Mouse (Mus musculus) hindbrain, embryonic 14.5 days (tissue): ENCODE measurements around the gene Pdia2. TPM values are rescaled to one million over a fixed set of nuclear protein-coding genes. Genes with fewer than 3 reads are reported as not detected.
"Not testable (repeated sequence)": the region's sequence is repeated elsewhere in the genome, so short reads cannot be mapped to it uniquely, and the experiment has no call there.

Experiments used
- ATAC-seq: fragments of 200-750 bp; cut with Nextera tagmentation; 2 replicates; pipeline ENCODE4 v1.8.0; 2017; ENCODE audit warnings: moderate number of reproducible peaks, mild to moderate bottlenecking, moderate TSS enrichment, moderate library complexity; ENCODE audit not compliant: low FRiP score
- DNase-seq: peaks from one replicate; pipeline ENCODE4 v3.0.0-alpha.2; 2015; ENCODE audit warnings: low spot score
- H3K27ac ChIP-seq: fragments of 300-500 bp; sonication (generic); 2 replicates; pipeline ENCODE4 v1.5.1; 2014; ENCODE audit warnings: mild to moderate bottlenecking, moderate library complexity
- H3K27me3 ChIP-seq: fragments of 300-500 bp; sonication (generic); 2 replicates; pipeline ENCODE4 v1.6.1; 2014; ENCODE audit warnings: mild to moderate bottlenecking, low read length, mixed read lengths; ENCODE audit not compliant: control insufficient read depth, insufficient read depth
- H3K36me3 ChIP-seq: fragments of 300-500 bp; sonication (generic); replicated peaks from 2 replicates; pipeline ENCODE4 v1.6.1; 2014; ENCODE audit not compliant: control insufficient read depth, insufficient read depth
- H3K4me1 ChIP-seq: fragments of 300-500 bp; sonication (generic); replicated peaks from 2 replicates; pipeline ENCODE4 v1.6.1; 2014; ENCODE audit warnings: antibody characterized with exemption, low read length, mixed read lengths; ENCODE audit not compliant: control insufficient read depth, insufficient read depth
- H3K4me2 ChIP-seq: fragments of 300-500 bp; sonication (generic); replicated peaks from 2 replicates; pipeline ENCODE4 v1.6.1; 2014; ENCODE audit warnings: mild to moderate bottlenecking, moderate library complexity
- H3K4me3 ChIP-seq: fragments of 300-500 bp; sonication (generic); replicated peaks from 2 replicates; pipeline ENCODE4 v1.5.1; 2014; ENCODE audit warnings: mild to moderate bottlenecking, low read length
- H3K9ac ChIP-seq: fragments of 300-500 bp; sonication (generic); 2 replicates; pipeline ENCODE4 v1.6.1; 2014
- H3K9me3 ChIP-seq: fragments of 300-500 bp; sonication (generic); 2 replicates; pipeline ENCODE4 v1.6.1; 2016; ENCODE audit warnings: low read length; ENCODE audit not compliant: control insufficient read depth
- WGBS: fragments of 180-500 bp; shearing (Covaris S2); extraction: QIAGEN DNeasy Blood & Tissue Kit; methylation state at CpG from one replicate; pipeline ENCODE4 v1.1.7; 2014; 5-methylcytosine and 5-hydroxymethylcytosine counted together
- polyA plus RNA-seq: library from polyadenylated mRNA; unstranded; fragments of >200 nt; fragmentation: Nextera tagmentation; extraction: Ambion mirVana; gene quantifications from 2 replicates; pipeline ENCODE4 v1.2.1, GENCODE M21; 2014

Pdia2 gene
- polyA plus RNA-seq, 1 experiment from 2014 or later, result 0.28 TPM

- ATAC-seq (no peak), DNase-seq (no peak)
- Histone ChIP-seq H3K9ac (no peak overlapping the region), H3K4me1 (no peaks in the 10 kb centered on the region), H3K4me2 (no peak overlapping the region), H3K9me3 (no peaks in the 10 kb centered on the region), H3K4me3 (no peak overlapping the region), H3K27ac (no peak overlapping the region), H3K36me3 (peaks cover 62% of the 10 kb centered on the region), H3K27me3 (no peaks in the 10 kb centered on the region)
- WGBS, result 96% methylated on average over 3 of the region's 3 CpGs
These were observed 17.7 kb downstream of the Pdia2 start for GRCm38 (mm10) chr17:26181179-26181578.

- no peaks in the 10 kb centered on the region for H3K4me1 ChIP-seq
- H3K4me3 ChIP-seq, result no peak overlapping the region
- H3K36me3 ChIP-seq, result peaks cover 59% of the 10 kb centered on the region
These were observed 20.3 kb downstream of the Pdia2 start for GRCm38 (mm10) chr17:26178611-26179010.

GRCm38 (mm10) chr17:26175248-26175647, 23.6 kb downstream of the Pdia2 start:
- not testable (repeated sequence) for DNase-seq, H3K4me1 ChIP-seq, H3K27me3 ChIP-seq, ATAC-seq, H3K9ac ChIP-seq, H3K9me3 ChIP-seq, H3K4me2 ChIP-seq, H3K27ac ChIP-seq, H3K4me3 ChIP-seq
- peaks cover 42% of the 10 kb centered on the region for H3K36me3 ChIP-seq
- WGBS, result 89% methylated on average over 2 of the region's 2 CpGs

More at GRCm38 (mm10) chr17:26178611-26179010, 20.3 kb downstream of the Pdia2 start:
- H3K27ac ChIP-seq, result no peak overlapping the region
- no peak for DNase-seq
- H3K4me2 ChIP-seq, result no peak overlapping the region
- no peak for ATAC-seq
- H3K9ac ChIP-seq, result no peak overlapping the region
- no peaks in the 10 kb centered on the region for H3K27me3 ChIP-seq
- no peaks in the 10 kb centered on the region for H3K9me3 ChIP-seq

GRCm38 (mm10) chr17:26168039-26168438, 30.8 kb downstream of the Pdia2 start:
- H3K27me3 ChIP-seq, result no peaks in the 10 kb centered on the region
- H3K4me3 ChIP-seq, result no peak overlapping the region
- DNase-seq (no peak), ATAC-seq (no peak)
- no peaks in the 10 kb centered on the region for H3K36me3 ChIP-seq
- no peaks in the 10 kb centered on the region for H3K9me3 ChIP-seq
- WGBS, result 96% methylated on average over 2 of the region's 2 CpGs
- H3K9ac ChIP-seq, result no peak overlapping the region
- no peaks in the 10 kb centered on the region for H3K4me1 ChIP-seq
- H3K4me2 ChIP-seq, result no peak overlapping the region
- H3K27ac ChIP-seq, result no peak overlapping the region

- WGBS, result 94% methylated on average over 1 of the region's 1 CpGs
- Histone ChIP-seq H3K27me3 (no peaks in the 10 kb centered on the region), H3K36me3 (no peaks in the 10 kb centered on the region), H3K4me2 (no peak overlapping the region), H3K4me3 (no peak overlapping the region), H3K27ac (no peak overlapping the region), H3K9me3 (no peaks in the 10 kb centered on the region), H3K9ac (no peak overlapping the region), H3K4me1 (no peaks in the 10 kb centered on the region)
- DNase-seq (no peak), ATAC-seq (no peak)
These were observed 36.2 kb downstream of the Pdia2 start for GRCm38 (mm10) chr17:26162736-26163135.

GRCm38 (mm10) chr17:26151886-26152630, 46.8 kb downstream of the Pdia2 start:
- no peak overlapping the region for H3K27ac ChIP-seq
- no peak overlapping the region for H3K9ac ChIP-seq
- H3K4me2 ChIP-seq, result no peak overlapping the region
- H3K27me3 ChIP-seq, result no peaks in the 10 kb centered on the region
- ATAC-seq (no peak), DNase-seq (no peak)
- no peaks in the 10 kb centered on the region for H3K9me3 ChIP-seq
- 93% methylated on average over 2 of the region's 2 CpGs for WGBS
- H3K36me3 ChIP-seq, result peaks cover 29% of the 10 kb centered on the region
- H3K4me3 ChIP-seq, result no peak overlapping the region
- no peaks in the 10 kb centered on the region for H3K4me1 ChIP-seq

- Histone ChIP-seq H3K4me3 (no peak overlapping the region), H3K9me3 (no peaks in the 10 kb centered on the region), H3K4me1 (no peaks in the 10 kb centered on the region), H3K36me3 (peaks cover 51% of the 10 kb centered on the region), H3K27me3 (no peaks in the 10 kb centered on the region), H3K9ac (no peak overlapping the region), H3K27ac (no peak overlapping the region), H3K4me2 (no peak overlapping the region)
- ATAC-seq (no peak), DNase-seq (no peak)
- WGBS, result 80% methylated on average over 2 of the region's 2 CpGs
These were observed 49.8 kb downstream of the Pdia2 start for GRCm38 (mm10) chr17:26149056-26149455.

Other genes with a start within 250 kb of the Pdia2 start
- 0.44 and 1.8 TPM in 2 replicates for gene A930017K11Rik, start 246.5 kb downstream of the Pdia2 start, polyA plus RNA-seq
- 21.5 and 27.5 TPM in 2 replicates for gene Capn15, start 213.3 kb downstream of the Pdia2 start, polyA plus RNA-seq
- gene Rab11fip3, start 129.5 kb downstream of the Pdia2 start, polyA plus RNA-seq, result 27.4 and 29.5 TPM in 2 replicates
- gene Decr2, start 108.8 kb downstream of the Pdia2 start, polyA plus RNA-seq, result 22.6 and 28.8 TPM in 2 replicates
- 14.5 and 17.5 TPM in 2 replicates for gene Nme4, start 103.5 kb downstream of the Pdia2 start, polyA plus RNA-seq
- gene Tmem8, start 85.8 kb downstream of the Pdia2 start, polyA plus RNA-seq, result 3.2 and 3.9 TPM in 2 replicates
- gene Mrpl28, start 75.6 kb downstream of the Pdia2 start, polyA plus RNA-seq, result 184 and 190 TPM in 2 replicates
- 7.0 and 8.5 TPM in 2 replicates for gene Axin1, start 60.4 kb downstream of the Pdia2 start, polyA plus RNA-seq
- gene Rgs11, start 3.9 kb upstream of the Pdia2 start, polyA plus RNA-seq, result 14.2 and 16.1 TPM in 2 replicates
- gene Arhgdig, start 8.7 kb upstream of the Pdia2 start, polyA plus RNA-seq, result 181 and 195 TPM in 2 replicates
- gene Fam234a, start 45.2 kb upstream of the Pdia2 start, polyA plus RNA-seq, result 31.2 and 31.4 TPM in 2 replicates
- gene Luc7l, start 53.8 kb upstream of the Pdia2 start, polyA plus RNA-seq, result 100.0 and 104 TPM in 2 replicates
- 1.9 and 2.1 TPM in 2 replicates for gene Neurl1b, start 215.7 kb upstream of the Pdia2 start, polyA plus RNA-seq